Mouse (Mus musculus) stomach, postnatal 0 days (tissue): Measurements from ENCODE around the gene Rnf216.

ENCODE experiments used
- CTCF ChIP-seq: IDR thresholded peaks from 2 replicates; pipeline ENCODE4 v1.5.1; 2016; ENCODE audit warnings: antibody characterized with exemption, low read depth, mild to moderate bottlenecking, moderate library complexity
- EP300 ChIP-seq: optimal IDR thresholded peaks from 2 replicates; pipeline ENCODE3; 2016; ENCODE audit warnings: antibody characterized with exemption

- TF ChIP-seq EP300 (no peak), CTCF (no peak)
These were observed 78.7 kb downstream of the Rnf216 start for GRCm38 (mm10) chr5:143034108-143034507.
